Mouse (Mus musculus): ENCODE results near the gene 3110082I17Rik. TPM values are rescaled to one million over a fixed set of nuclear protein-coding genes. Genes with fewer than 3 reads are reported as not detected.
A peak's percentile ranks its signal among the peaks of the same experiment; 100 is the strongest.

3110082I17Rik gene
- total and polyA plus RNA-seq, 2 experiments from 2014 or later: 11.9 to 19.4 TPM

GRCm38 (mm10) chr5:139455166-139455565 is 5.2 kb downstream of the 3110082I17Rik start:
- TF ChIP-seq CTCF (IDR thresholded peaks at IDR 0.05; ENCODE audit: low read depth): no peak
- Histone ChIP-seq H3K27ac (ENCODE audit: low read depth, low read length) (no peak overlapping the region), H3K4me3 (ENCODE audit: low read depth, low read length) (no peak overlapping the region), H3K4me2 (ENCODE audit: low read depth) (no peak overlapping the region), H3K27me3 (ENCODE audit: insufficient read depth, low read length) (no peaks in the 10 kb centered on the region), H3K4me1 (ENCODE audit: insufficient read depth) (peaks cover 7% of the 10 kb centered on the region; the same call in 1 of the 2 replicates), H3K9ac (no peak overlapping the region), H3K9me3 (ENCODE audit: low read length) (no peaks in the 10 kb centered on the region), H3K36me3 (ENCODE audit: insufficient read depth) (peaks cover 5% of the 10 kb centered on the region)
- ATAC-seq: no peak
- DNase-seq: no peak
- WGBS: 93% methylated on average over 12 of the region's 12 CpGs

GRCm38 (mm10) chr5:139453031-139453430 is 7.3 kb downstream of the 3110082I17Rik start:
- H3K9me3 ChIP-seq (ENCODE audit: low read length): no peaks in the 10 kb centered on the region
- no peak for DNase-seq
- no peaks in the 10 kb centered on the region for H3K4me1 ChIP-seq (ENCODE audit: insufficient read depth)
- no peak overlapping the region for H3K4me2 ChIP-seq (ENCODE audit: low read depth)
- no peak for TF ChIP-seq CTCF (IDR thresholded peaks at IDR 0.05; ENCODE audit: low read depth)
- no peak overlapping the region for H3K27ac ChIP-seq (ENCODE audit: low read depth, low read length)
- no peaks in the 10 kb centered on the region for H3K27me3 ChIP-seq (ENCODE audit: insufficient read depth, low read length)
- H3K9ac ChIP-seq: no peak overlapping the region
- 87% methylated on average over 10 of the region's 10 CpGs for WGBS
- no peak overlapping the region for H3K4me3 ChIP-seq (ENCODE audit: low read depth, low read length)
- peaks cover 7% of the 10 kb centered on the region for H3K36me3 ChIP-seq (ENCODE audit: insufficient read depth)
- no peak for ATAC-seq

GRCm38 (mm10) chr5:139449926-139450325 is 10.4 kb downstream of the 3110082I17Rik start:
- H3K27ac ChIP-seq (ENCODE audit: low read depth, low read length): no peak overlapping the region
- no peaks in the 10 kb centered on the region for H3K4me1 ChIP-seq (ENCODE audit: insufficient read depth)
- H3K27me3 ChIP-seq (ENCODE audit: insufficient read depth, low read length): no peaks in the 10 kb centered on the region
- no peak for TF ChIP-seq CTCF (IDR thresholded peaks at IDR 0.05; ENCODE audit: low read depth)
- no peaks in the 10 kb centered on the region for H3K9me3 ChIP-seq (ENCODE audit: low read length)
- H3K4me3 ChIP-seq (ENCODE audit: low read depth, low read length): no peak overlapping the region
- H3K36me3 ChIP-seq (ENCODE audit: insufficient read depth): peaks cover 3% of the 10 kb centered on the region
- H3K4me2 ChIP-seq (ENCODE audit: low read depth): no peak overlapping the region
- no peak for ATAC-seq
- WGBS: 52% methylated on average over 4 of the region's 4 CpGs
- no peak for DNase-seq
- no peak overlapping the region; the same call in 1 of the 2 replicates for H3K9ac ChIP-seq

- Histone ChIP-seq H3K27me3 (ENCODE audit: insufficient read depth, low read length) (no peaks in the 10 kb centered on the region), H3K4me1 (ENCODE audit: insufficient read depth) (no peaks in the 10 kb centered on the region), H3K4me3 (ENCODE audit: low read depth, low read length) (no peak overlapping the region), H3K9ac (no peak overlapping the region), H3K4me2 (ENCODE audit: low read depth) (no peak overlapping the region), H3K9me3 (ENCODE audit: low read length) (no peaks in the 10 kb centered on the region), H3K36me3 (ENCODE audit: insufficient read depth) (peaks cover 2% of the 10 kb centered on the region), H3K27ac (ENCODE audit: low read depth, low read length) (no peak overlapping the region)
- WGBS: 48% methylated on average over 5 of the region's 5 CpGs
- DNase-seq (no peak), ATAC-seq (no peak)
- TF ChIP-seq CTCF (IDR thresholded peaks at IDR 0.05; ENCODE audit: low read depth): no peak
These were observed 11.1 kb downstream of the 3110082I17Rik start for GRCm38 (mm10) chr5:139449161-139449791.

GRCm38 (mm10) chr5:139448025-139448424 is 12.3 kb downstream of the 3110082I17Rik start:
- H3K27ac ChIP-seq (ENCODE audit: low read depth, low read length): no peak overlapping the region
- no peaks in the 10 kb centered on the region for H3K9me3 ChIP-seq (ENCODE audit: low read length)
- peaks cover 2% of the 10 kb centered on the region for H3K36me3 ChIP-seq (ENCODE audit: insufficient read depth)
- no peak for TF ChIP-seq CTCF (IDR thresholded peaks at IDR 0.05; ENCODE audit: low read depth)
- ATAC-seq (no peak), DNase-seq (no peak)
- no peak overlapping the region for H3K4me2 ChIP-seq (ENCODE audit: low read depth)
- H3K4me3 ChIP-seq (ENCODE audit: low read depth, low read length): no peak overlapping the region
- H3K9ac ChIP-seq: no peak overlapping the region
- no peaks in the 10 kb centered on the region for H3K27me3 ChIP-seq (ENCODE audit: insufficient read depth, low read length)
- 70% methylated on average over 6 of the region's 6 CpGs for WGBS
- H3K4me1 ChIP-seq (ENCODE audit: insufficient read depth): no peaks in the 10 kb centered on the region

- Histone ChIP-seq H3K36me3 (ENCODE audit: insufficient read depth) (peaks cover 2% of the 10 kb centered on the region; the same call in 1 of the 2 replicates), H3K4me2 (ENCODE audit: low read depth) (no peak overlapping the region), H3K27ac (ENCODE audit: low read depth, low read length) (no peak overlapping the region), H3K9ac (no peak overlapping the region), H3K27me3 (ENCODE audit: insufficient read depth, low read length) (no peaks in the 10 kb centered on the region), H3K9me3 (ENCODE audit: low read length) (no peaks in the 10 kb centered on the region), H3K4me1 (ENCODE audit: insufficient read depth) (no peaks in the 10 kb centered on the region), H3K4me3 (ENCODE audit: low read depth, low read length) (no peak overlapping the region)
- ATAC-seq: no peak
- WGBS: 79% methylated on average over 8 of the region's 8 CpGs
- peak; percentile 49 for TF ChIP-seq CTCF (IDR thresholded peaks at IDR 0.05; ENCODE audit: low read depth)
- DNase-seq: no peak
These were observed 15.1 kb downstream of the 3110082I17Rik start for GRCm38 (mm10) chr5:139445258-139445657.

- 81% methylated on average over 4 of the region's 4 CpGs for WGBS
- Histone ChIP-seq H3K36me3 (ENCODE audit: insufficient read depth) (no peaks in the 10 kb centered on the region), H3K4me3 (ENCODE audit: low read depth, low read length) (no peak overlapping the region), H3K27ac (ENCODE audit: low read depth, low read length) (peak overlapping the region; percentile 40), H3K4me1 (ENCODE audit: insufficient read depth) (no peaks in the 10 kb centered on the region; the same call in 1 of the 2 replicates), H3K4me2 (ENCODE audit: low read depth) (no peak overlapping the region), H3K9ac (no peak overlapping the region), H3K9me3 (ENCODE audit: low read length) (no peaks in the 10 kb centered on the region), H3K27me3 (ENCODE audit: insufficient read depth, low read length) (no peaks in the 10 kb centered on the region)
- no peak for TF ChIP-seq CTCF (IDR thresholded peaks at IDR 0.05; ENCODE audit: low read depth)
- DNase-seq (no peak), ATAC-seq (no peak)
These were observed 17.4 kb downstream of the 3110082I17Rik start for GRCm38 (mm10) chr5:139442962-139443361.
